Mouse (Mus musculus) lung, adult 2 months (tissue): ENCODE data around the gene Ufsp2.

Experiments
- CTCF ChIP-seq: fragments of 200-500 bp; IDR thresholded peaks from 2 replicates; pipeline ENCODE4 v1.5.1; 2011; ENCODE audit warnings: mild to moderate bottlenecking, low read length, control low read depth; ENCODE audit not compliant: insufficient read depth
- POLR2A ChIP-seq: fragments of 200-500 bp; IDR thresholded peaks from 2 replicates; pipeline ENCODE4 v1.6.1; 2011; ENCODE audit warnings: low read depth, mild to moderate bottlenecking, control low read depth, low read length, borderline replicate concordance; ENCODE audit errors: extremely low read depth

DNA sequence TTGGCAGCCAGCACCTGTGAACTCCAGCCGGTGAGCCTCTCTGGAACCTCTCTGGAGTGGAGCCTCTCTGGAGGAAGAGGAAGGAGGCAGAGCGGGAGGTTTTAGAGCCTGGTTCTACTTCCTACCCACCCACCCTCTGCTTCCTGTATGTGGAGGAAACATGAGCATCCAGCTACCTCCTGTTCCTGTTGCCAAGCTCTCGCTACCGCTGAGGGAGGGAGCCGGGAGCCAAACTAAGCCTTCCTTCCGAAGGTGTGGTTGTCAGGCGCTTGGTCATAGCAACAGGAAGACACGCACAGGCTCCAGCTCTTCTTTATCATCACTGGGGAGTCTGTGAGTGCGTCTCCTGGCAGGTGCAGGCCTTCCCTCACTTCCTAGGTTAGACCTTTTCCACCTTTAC, 46.9 kb downstream of the Ufsp2 start:
- no peak for TF ChIP-seq CTCF
- no peak for TF ChIP-seq POLR2A
